Mouse (Mus musculus) myocyte (in vitro differentiated cells): ENCODE results near the gene Vgll4.

Experiments
- CEBPB ChIP-seq: IDR thresholded peaks from 2 replicates; pipeline ENCODE4 v1.6.1; 2011; ENCODE audit warnings: mild to moderate bottlenecking, moderate library complexity; ENCODE audit not compliant: poor library complexity, insufficient read depth, severe bottlenecking
- E2F4 ChIP-seq: IDR thresholded peaks from one replicate; pipeline ENCODE4 v1.6.1; 2011; ENCODE audit warnings: mild to moderate bottlenecking, control low read depth, moderate library complexity; ENCODE audit not compliant: insufficient read depth
- MAX ChIP-seq: IDR thresholded peaks from one replicate; pipeline ENCODE4 v1.6.1; 2011; ENCODE audit warnings: low read depth, mild to moderate bottlenecking, control low read depth
- MYOD1 ChIP-seq, 3 experiments: IDR thresholded peaks; one replicate each; pipeline ENCODE4 v1.6.1; 2011; ENCODE audit warnings: control low read depth in 2 of 3, low read depth in 2 of 3, mild to moderate bottlenecking in 2 of 3, moderate library complexity in 1 of 3; ENCODE audit not compliant: insufficient read length in 2 of 3, control insufficient read depth in 1 of 3
- MYOG ChIP-seq, 3 experiments: IDR thresholded peaks; one replicate each; pipeline ENCODE4 v1.6.1; 2011; ENCODE audit warnings: control low read depth in 2 of 3, low read depth in 2 of 3, mild to moderate bottlenecking in 2 of 3; ENCODE audit not compliant: insufficient read length in 2 of 3, control insufficient read depth in 1 of 3, insufficient read depth in 1 of 3
- POLR2A ChIP-seq: IDR thresholded peaks from one replicate; pipeline ENCODE4 v1.6.1; 2011; ENCODE audit warnings: low read depth, mild to moderate bottlenecking, control low read depth, moderate library complexity; ENCODE audit not compliant: insufficient read length
- POLR2AphosphoS2 ChIP-seq: IDR thresholded peaks from one replicate; pipeline ENCODE4 v1.6.1; 2011; ENCODE audit warnings: low read depth, control low read depth; ENCODE audit not compliant: insufficient read length
- REST ChIP-seq: IDR thresholded peaks from one replicate; pipeline ENCODE4 v1.6.1; 2011; ENCODE audit warnings: mild to moderate bottlenecking, control low read depth, moderate library complexity; ENCODE audit not compliant: insufficient read depth, insufficient read length
- SRF ChIP-seq: IDR thresholded peaks from one replicate; pipeline ENCODE4 v1.6.1; 2011; ENCODE audit warnings: low read depth; ENCODE audit not compliant: control insufficient read depth, insufficient read length
- TCF12 ChIP-seq: IDR thresholded peaks from one replicate; pipeline ENCODE4 v1.6.1; 2011; ENCODE audit warnings: mild to moderate bottlenecking, control low read depth; ENCODE audit not compliant: poor library complexity, insufficient read depth, severe bottlenecking
- TCF3 ChIP-seq: IDR thresholded peaks from one replicate; pipeline ENCODE4 v1.6.1; 2011; ENCODE audit warnings: low read depth, control low read depth; ENCODE audit not compliant: insufficient read length
- USF1 ChIP-seq: IDR thresholded peaks from one replicate; pipeline ENCODE4 v1.6.1; 2011; ENCODE audit warnings: low read depth, mild to moderate bottlenecking, control low read depth, moderate library complexity

- TF ChIP-seq POLR2A: no peak
- no peak for TF ChIP-seq USF1
- no peak for TF ChIP-seq TCF12
- TF ChIP-seq POLR2AphosphoS2: no peak
- no peak for TF ChIP-seq E2F4
- TF ChIP-seq MYOG (IDR thresholded peaks at IDR 0.05; ENCODE audit: control insufficient read depth in 1 of 3, insufficient read depth in 1 of 3, insufficient read length in 2 of 3, low read depth in 2 of 3): no peak
- no peak for TF ChIP-seq TCF3
- no peak for TF ChIP-seq MAX
- no peak for TF ChIP-seq SRF
- TF ChIP-seq MYOD1 (IDR thresholded peaks at IDR 0.05; ENCODE audit: control insufficient read depth in 1 of 3, insufficient read length in 2 of 3, low read depth in 2 of 3): no peak
- TF ChIP-seq CEBPB: no peak
- TF ChIP-seq REST: no peak
Measured at GRCm38 (mm10) chr6:114917129-114917528, 52.7 kb downstream of the Vgll4 start.
